Mouse (Mus musculus) naive thymus-derived CD4-positive, alpha-beta T cell, adult 2 months (primary cell): ENCODE data around the gene Desi1.

Experiments used
- DNase-seq: peaks from one replicate; pipeline ENCODE4 v3.0.0-alpha.2; 2011; ENCODE audit warnings: low read depth

The Desi1 gene

GRCm38 (mm10) chr15:82033762-82034161 is at the start of gene Desi1:
Gene Desi1 (minus strand): TSS chr15:82033862.
- DNase-seq, result no peak

GRCm38 (mm10) chr15:82081161-82081560 is 47.5 kb upstream of the Desi1 start:
- DNase-seq, result peak; percentile 55

GRCm38 (mm10) chr15:82079883-82080282 is 46.2 kb upstream of the Desi1 start:
- DNase-seq, result no peak

- no peak for DNase-seq
These were observed 39.8 kb upstream of the Desi1 start for GRCm38 (mm10) chr15:82073490-82073889.

- no peak for DNase-seq
These were observed 38.3 kb upstream of the Desi1 start for GRCm38 (mm10) chr15:82071816-82072469.

GRCm38 (mm10) chr15:82069898-82070297 is 36.2 kb upstream of the Desi1 start, which contains the start of gene Mei1:
Gene Mei1 (plus strand): TSS chr15:82069996.
- no peak for DNase-seq

GRCm38 (mm10) chr15:82065511-82065910 is 31.8 kb upstream of the Desi1 start:
- DNase-seq, result peak; percentile 78

- no peak for DNase-seq
These were observed 30.2 kb upstream of the Desi1 start for GRCm38 (mm10) chr15:82063909-82064308.

GRCm38 (mm10) chr15:82058719-82059201 is 25.1 kb upstream of the Desi1 start, which contains the start of gene 4930407I10Rik:
Gene 4930407I10Rik (plus strand): TSS chr15:82059151.
- no peak for DNase-seq

- DNase-seq, result no peak
These were observed 18.9 kb upstream of the Desi1 start for GRCm38 (mm10) chr15:82052544-82052943.

- peak; percentile 94 for DNase-seq
These were observed 13.6 kb upstream of the Desi1 start, which contains the start of gene Snu13 for GRCm38 (mm10) chr15:82047080-82047883. Gene Snu13 (minus strand): TSS chr15:82047598.

GRCm38 (mm10) chr15:82046246-82046891 is 12.7 kb upstream of the Desi1 start:
- DNase-seq, result peak; percentile 46

GRCm38 (mm10) chr15:82044166-82044784 is 10.6 kb upstream of the Desi1 start:
- DNase-seq, result peak; percentile 64

GRCm38 (mm10) chr15:82040650-82041049 is 7.0 kb upstream of the Desi1 start:
- peak; percentile 80 for DNase-seq

GRCm38 (mm10) chr15:82035904-82036689 is 2.4 kb upstream of the Desi1 start:
- peak; percentile 69 for DNase-seq

- DNase-seq, result no peak
These were observed 1.3 kb downstream of the Desi1 start for GRCm38 (mm10) chr15:82032386-82032785.

GRCm38 (mm10) chr15:82027726-82028125 is 5.9 kb downstream of the Desi1 start:
- DNase-seq, result no peak

GRCm38 (mm10) chr15:82027276-82027675 is 6.4 kb downstream of the Desi1 start:
- DNase-seq, result no peak

GRCm38 (mm10) chr15:82023965-82024635 is 9.6 kb downstream of the Desi1 start:
- DNase-seq, result no peak

GRCm38 (mm10) chr15:82022535-82023088 is 11.1 kb downstream of the Desi1 start:
- no peak for DNase-seq
